Mouse (Mus musculus) myocyte (in vitro differentiated cells): ENCODE results near the gene Trim17.

Experiments
- CEBPB ChIP-seq: IDR thresholded peaks from 2 replicates; pipeline ENCODE4 v1.6.1; 2011; ENCODE audit warnings: mild to moderate bottlenecking, moderate library complexity; ENCODE audit not compliant: poor library complexity, insufficient read depth, severe bottlenecking
- E2F4 ChIP-seq: IDR thresholded peaks from one replicate; pipeline ENCODE4 v1.6.1; 2011; ENCODE audit warnings: mild to moderate bottlenecking, control low read depth, moderate library complexity; ENCODE audit not compliant: insufficient read depth
- MAX ChIP-seq: IDR thresholded peaks from one replicate; pipeline ENCODE4 v1.6.1; 2011; ENCODE audit warnings: low read depth, mild to moderate bottlenecking, control low read depth
- MYOD1 ChIP-seq, 3 experiments: IDR thresholded peaks; one replicate each; pipeline ENCODE4 v1.6.1; 2011; ENCODE audit warnings: control low read depth in 2 of 3, low read depth in 2 of 3, mild to moderate bottlenecking in 2 of 3, moderate library complexity in 1 of 3; ENCODE audit not compliant: insufficient read length in 2 of 3, control insufficient read depth in 1 of 3
- MYOG ChIP-seq, 3 experiments: IDR thresholded peaks; one replicate each; pipeline ENCODE4 v1.6.1; 2011; ENCODE audit warnings: control low read depth in 2 of 3, low read depth in 2 of 3, mild to moderate bottlenecking in 2 of 3; ENCODE audit not compliant: insufficient read length in 2 of 3, control insufficient read depth in 1 of 3, insufficient read depth in 1 of 3
- POLR2A ChIP-seq: IDR thresholded peaks from one replicate; pipeline ENCODE4 v1.6.1; 2011; ENCODE audit warnings: low read depth, mild to moderate bottlenecking, control low read depth, moderate library complexity; ENCODE audit not compliant: insufficient read length
- POLR2AphosphoS2 ChIP-seq: IDR thresholded peaks from one replicate; pipeline ENCODE4 v1.6.1; 2011; ENCODE audit warnings: low read depth, control low read depth; ENCODE audit not compliant: insufficient read length
- REST ChIP-seq: IDR thresholded peaks from one replicate; pipeline ENCODE4 v1.6.1; 2011; ENCODE audit warnings: mild to moderate bottlenecking, control low read depth, moderate library complexity; ENCODE audit not compliant: insufficient read depth, insufficient read length
- SRF ChIP-seq: IDR thresholded peaks from one replicate; pipeline ENCODE4 v1.6.1; 2011; ENCODE audit warnings: low read depth; ENCODE audit not compliant: control insufficient read depth, insufficient read length
- TCF12 ChIP-seq: IDR thresholded peaks from one replicate; pipeline ENCODE4 v1.6.1; 2011; ENCODE audit warnings: mild to moderate bottlenecking, control low read depth; ENCODE audit not compliant: poor library complexity, insufficient read depth, severe bottlenecking
- TCF3 ChIP-seq: IDR thresholded peaks from one replicate; pipeline ENCODE4 v1.6.1; 2011; ENCODE audit warnings: low read depth, control low read depth; ENCODE audit not compliant: insufficient read length
- USF1 ChIP-seq: IDR thresholded peaks from one replicate; pipeline ENCODE4 v1.6.1; 2011; ENCODE audit warnings: low read depth, mild to moderate bottlenecking, control low read depth, moderate library complexity

DNA sequence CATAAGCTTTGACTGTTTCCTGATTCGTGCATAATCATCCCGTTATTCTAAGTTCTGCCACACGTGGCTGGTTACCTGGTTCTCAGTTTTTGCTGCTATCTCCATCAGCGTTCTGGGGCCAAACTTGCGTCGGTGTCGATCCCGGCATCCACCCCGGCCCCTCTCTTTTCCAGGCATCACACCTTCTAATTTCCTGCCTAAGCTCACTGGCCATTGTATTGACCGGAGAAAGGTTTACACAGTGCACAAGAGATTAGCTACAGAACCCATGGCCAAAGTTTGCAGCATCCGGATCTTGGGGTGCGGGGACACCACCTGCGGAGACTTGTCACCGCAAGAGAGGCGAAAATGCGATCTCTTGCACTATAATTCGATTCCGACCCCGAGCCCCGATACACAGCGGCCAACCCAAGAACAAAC is 23.1 kb downstream of the Trim17 start:
- TF ChIP-seq E2F4, result no peak
- no peak for TF ChIP-seq POLR2A
- TF ChIP-seq USF1, result no peak
- TF ChIP-seq TCF12, result no peak
- TF ChIP-seq TCF3, result no peak
- TF ChIP-seq SRF, result no peak
- TF ChIP-seq CEBPB, result no peak
- TF ChIP-seq MYOD1 (IDR thresholded peaks at IDR 0.05; ENCODE audit: control insufficient read depth in 1 of 3, insufficient read length in 2 of 3, low read depth in 2 of 3), result no peak
- TF ChIP-seq REST, result no peak
- no peak for TF ChIP-seq MAX
- no peak for TF ChIP-seq POLR2AphosphoS2
- TF ChIP-seq MYOG (IDR thresholded peaks at IDR 0.05; ENCODE audit: control insufficient read depth in 1 of 3, insufficient read depth in 1 of 3, insufficient read length in 2 of 3, low read depth in 2 of 3), result no peak
